Mouse (Mus musculus): ENCODE results near the gene Maz. TPM values are rescaled to one million over a fixed set of nuclear protein-coding genes. Genes with fewer than 3 reads are reported as not detected.

The Maz gene
- total RNA-seq, 4 experiments from 2014 or later = 204 to 209 (median 206) TPM

Small RNA genes lying within 50 kb of the gene (microRNA-seq; reads per million reads assigned to microRNA genes)
- 0 reads per million in 2 experiments for gene Gm44343

Other genes with a start within 250 kb of the Maz start
- 1 to 10 TPM in 3 of 4 experiments, under 1 TPM in 1; 0.43 to 1.5 (median 1.2) TPM for gene Tbx6, start 245.6 kb downstream of the Maz start, total RNA-seq (2022)
- 10 to 100 TPM; 49.5 to 55.7 (median 51.9) TPM for gene Ppp4c, start 234.5 kb downstream of the Maz start, total RNA-seq (2022)
- 10 to 100 TPM; 57.3 to 67.6 (median 62.6) TPM for gene Fam57b, start 229.4 kb downstream of the Maz start, total RNA-seq (2022)
- gene 4930451I11Rik, start 195.4 kb downstream of the Maz start, total RNA-seq (2022) = not detected
- gene Doc2a, start 179.6 kb downstream of the Maz start, total RNA-seq (2022) = 10 to 100 TPM; 17.6 to 20.0 (median 18.7) TPM
- gene Hirip3, start 165.1 kb downstream of the Maz start, total RNA-seq (2022) = 10 to 100 TPM; 25.6 to 44.7 (median 36.2) TPM
- gene Ino80e, start 164.7 kb downstream of the Maz start, total RNA-seq (2022) = 10 to 100 TPM; 46.3 to 59.5 (median 56.1) TPM
- 100 to 1,000 TPM; 146 to 179 (median 151) TPM for gene Taok2, start 142.3 kb downstream of the Maz start, total RNA-seq (2022)
- 10 to 100 TPM; 21.8 to 34.3 (median 25.6) TPM for gene Tmem219, start 104.1 kb downstream of the Maz start, total RNA-seq (2022)
- 100 to 1,000 TPM; 137 to 173 (median 161) TPM for gene Kctd13, start 98.2 kb downstream of the Maz start, total RNA-seq (2022)
- gene Asphd1, start 77.5 kb downstream of the Maz start, total RNA-seq (2022) = 10 to 100 TPM; 27.2 to 41.0 (median 31.5) TPM
- gene Sez6l2, start 76.5 kb downstream of the Maz start, total RNA-seq (2022) = 100 to 1,000 TPM; 433 to 476 (median 455) TPM
- gene Cdipt, start 51.1 kb downstream of the Maz start, total RNA-seq (2022) = 100 to 1,000 TPM; 138 to 156 (median 152) TPM
- gene Cdiptos, start 50.9 kb downstream of the Maz start, total RNA-seq (2022) = 1 to 10 TPM in 1 of 4 experiments, not detected in 3; 1.0 TPM
- gene Mvp, start 12.4 kb downstream of the Maz start, total RNA-seq (2022) = 10 to 100 TPM; 10.5 to 17.2 (median 14.1) TPM
- not detected for gene Pagr1b, start 10.6 kb downstream of the Maz start, total RNA-seq (2022)
- gene Pagr1a, start 9.7 kb downstream of the Maz start, total RNA-seq (2022) = 10 to 100 TPM; 18.9 to 59.7 (median 27.8) TPM
- gene Gm42742, start 5.9 kb downstream of the Maz start, total RNA-seq (2022) = 10 to 100 TPM; 20.5 to 63.0 (median 52.5) TPM
- 100 to 1,000 TPM; 208 to 223 (median 215) TPM for gene Prrt2, start 5.8 kb downstream of the Maz start, total RNA-seq (2022)
- gene Kif22, start 15.4 kb upstream of the Maz start, total RNA-seq (2022) = 1 to 10 TPM; 2.5 to 9.4 (median 3.8) TPM
- not detected for gene Zg16, start 60.3 kb upstream of the Maz start, total RNA-seq (2022)
- gene AI467606, start 64.3 kb upstream of the Maz start, total RNA-seq (2022) = 1 to 10 TPM; 1.2 to 3.7 (median 2.3) TPM
- gene Qprt, start 95.2 kb upstream of the Maz start, total RNA-seq (2022) = 1 to 10 TPM in 1 of 4 experiments, under 1 TPM in 3; 0.22 to 1.1 (median 0.53) TPM
- gene Spn, start 110.8 kb upstream of the Maz start, total RNA-seq (2022) = under 1 TPM; 0.29 to 0.68 (median 0.46) TPM
- gene Cd2bp2, start 169.0 kb upstream of the Maz start, total RNA-seq (2022) = 10 to 100 TPM; 87.4 to 94.4 (median 90.0) TPM
- 100 to 1,000 TPM in 2 of 4 experiments, 10 to 100 TPM in 2; 97.9 to 106 (median 101) TPM for gene Tbc1d10b, start 181.4 kb upstream of the Maz start, total RNA-seq (2022)
- 1 to 10 TPM; 2.8 to 5.1 (median 3.6) TPM for gene Mylpf, start 181.9 kb upstream of the Maz start, total RNA-seq (2022)
- gene Zfp553, start 206.0 kb upstream of the Maz start, total RNA-seq (2022) = 10 to 100 TPM; 20.6 to 21.4 (median 20.9) TPM
- gene Sept1, start 206.1 kb upstream of the Maz start, total RNA-seq (2022) = 1 to 10 TPM; 2.4 to 7.9 (median 7.0) TPM
- 10 to 100 TPM; 51.6 to 62.9 (median 58.3) TPM for gene Zfp771, start 217.2 kb upstream of the Maz start, total RNA-seq (2022)
- gene Dctpp1, start 233.7 kb upstream of the Maz start, total RNA-seq (2022) = 10 to 100 TPM; 16.8 to 21.7 (median 19.5) TPM
- 10 to 100 TPM; 36.9 to 43.1 (median 40.0) TPM for gene Sephs2, start 247.0 kb upstream of the Maz start, total RNA-seq (2022)